Mouse (Mus musculus) MEL (cell line): ENCODE data around the gene Hist1h2br. TPM values are rescaled to one million over a fixed set of nuclear protein-coding genes. Genes with fewer than 3 reads are reported as not detected.
"Not testable (repeated sequence)": the region's sequence is repeated elsewhere in the genome, so short reads cannot be mapped to it uniquely, and the experiment has no call there.

Experiments
- DNase-seq: peaks from one replicate; pipeline ENCODE4 v3.0.0; 2011; ENCODE audit warnings: low read depth, low spot score
- H3K27ac ChIP-seq: 2 replicates; pipeline ENCODE4 v1.5.1; 2012; ENCODE audit warnings: low read depth, mild to moderate bottlenecking, control low read depth, low read length, moderate library complexity; ENCODE audit not compliant: control insufficient read depth
- H3K27me3 ChIP-seq, 2 experiments: fragments of 150-350 bp in 1 of 2; sonication (generic) in 1 of 2; 2 replicates each; pipeline ENCODE4 v1.6.1; 2012; ENCODE audit warnings: low read length in 2 of 2, mild to moderate bottlenecking in 2 of 2, improper control_type of control experiment in 1 of 2, moderate library complexity in 1 of 2; ENCODE audit not compliant: insufficient read depth in 2 of 2, control insufficient read depth in 1 of 2
- H3K36me3 ChIP-seq, 2 experiments: 2 replicates each; pipeline ENCODE4 v1.6.1; 2012 to 2014; ENCODE audit warnings: low read length in 2 of 2, improper control_type of control experiment in 1 of 2, inconsistent platforms in 1 of 2, mild to moderate bottlenecking in 1 of 2; ENCODE audit not compliant: insufficient read depth in 2 of 2, control insufficient read depth in 1 of 2
- H3K4me1 ChIP-seq, 2 experiments: fragments of 150-350 bp in 1 of 2; sonication (generic) in 1 of 2; 2 replicates each; pipeline ENCODE4 v1.6.1; 2012; ENCODE audit warnings: low read length in 2 of 2, improper control_type of control experiment in 1 of 2, mild to moderate bottlenecking in 1 of 2; ENCODE audit not compliant: insufficient read depth in 2 of 2, control insufficient read depth in 1 of 2
- H3K4me3 ChIP-seq, 2 experiments: fragments of 150-350 bp in 1 of 2; sonication (generic) in 1 of 2; 2 replicates each; pipeline ENCODE4 v1.5.1; 2012; ENCODE audit warnings: low read depth in 2 of 2, low read length in 2 of 2, mild to moderate bottlenecking in 2 of 2, moderate library complexity in 2 of 2, control low read depth in 1 of 2, improper control_type of control experiment in 1 of 2; ENCODE audit not compliant: control insufficient read depth in 1 of 2, insufficient read depth in 1 of 2
- H3K79me2 ChIP-seq: 2 replicates; pipeline ENCODE4 v1.6.1; 2012; ENCODE audit warnings: mild to moderate bottlenecking, low read length, moderate library complexity; ENCODE audit not compliant: control insufficient read depth, poor library complexity, insufficient read depth
- H3K9ac ChIP-seq: 2 replicates; pipeline ENCODE4 v1.6.1; 2012; ENCODE audit warnings: low read depth, mild to moderate bottlenecking, control low read depth, low read length, moderate library complexity; ENCODE audit not compliant: control insufficient read depth, poor library complexity, severe bottlenecking
- H3K9me3 ChIP-seq: fragments of 150-350 bp; sonication (generic); replicated peaks from 2 replicates; pipeline ENCODE4 v1.6.1; 2012; ENCODE audit warnings: mild to moderate bottlenecking, low read length, improper control_type of control experiment, moderate library complexity; ENCODE audit not compliant: insufficient read depth
- NELFE ChIP-seq: IDR thresholded peaks from 2 replicates; pipeline ENCODE4 v1.6.1; 2011; ENCODE audit warnings: low read depth, low read length, improper control_type of control experiment
- POLR2A ChIP-seq, 2 experiments: IDR thresholded peaks; 2 replicates each; pipeline ENCODE4 v1.6.1; 2011 to 2012; ENCODE audit warnings: low read length in 2 of 2, mild to moderate bottlenecking in 2 of 2, control low read depth in 1 of 2, improper control_type of control experiment in 1 of 2, low read depth in 1 of 2, moderate library complexity in 1 of 2; ENCODE audit not compliant: control insufficient read depth in 1 of 2, insufficient read depth in 1 of 2, poor library complexity in 1 of 2
- ZMIZ1 ChIP-seq: IDR thresholded peaks from 2 replicates; pipeline ENCODE4 v1.6.1; 2012; ENCODE audit warnings: low read depth, mild to moderate bottlenecking, inconsistent platforms, low read length, improper control_type of control experiment, moderate library complexity
- polyA plus RNA-seq, 2 experiments: library from polyadenylated mRNA; stranded (reverse) in 1 of 2; unstranded in 1 of 2; fragments of >175 nt in 1 of 2; fragments of >200 nt in 1 of 2; gene quantifications; 2 replicates each; pipeline versions ENCODE4 v1.2.1 to v1.2.4; 2012; ENCODE audit warnings: low replicate concordance in 2 of 2, low read depth in 1 of 2; ENCODE audit not compliant: insufficient read length in 2 of 2, insufficient read depth in 1 of 2, missing spikeins in 1 of 2
- total RNA-seq: library from RNA; depleted of rRNA; stranded (reverse); fragments of 300-350 nt; gene quantifications from 2 replicates; pipeline ENCODE4 v1.2.3, GENCODE M21; 2012

Hist1h2br gene
- total and polyA plus RNA-seq, 3 experiments = 6.0 to 2,013 TPM; not detected in 1

GRCm38 (mm10) chr13:21811074-21811473 lies 22.5 kb upstream of the Hist1h2br start:
- not testable (repeated sequence) for DNase-seq, H3K36me3 ChIP-seq, H3K27ac ChIP-seq, H3K79me2 ChIP-seq, H3K9me3 ChIP-seq, H3K9ac ChIP-seq, H3K27me3 ChIP-seq, H3K4me3 ChIP-seq, H3K4me1 ChIP-seq

- not testable (repeated sequence) for H3K27me3 ChIP-seq, H3K4me3 ChIP-seq, H3K36me3 ChIP-seq, DNase-seq, H3K4me1 ChIP-seq, H3K9me3 ChIP-seq, H3K79me2 ChIP-seq
- Histone ChIP-seq H3K9ac (0 out of 2 replicates have a peak within 1 kb of the TSS, but pooled peaks have one; percentile 29), H3K27ac (peak within 1 kb of the TSS; percentile 69)
Measured at GRCm38 (mm10) chr13:21811539-21811938, 22.0 kb upstream of the Hist1h2br start, which contains the start of gene Hist1h4m. Gene Hist1h4m, plus strand, starts transcription at chr13:21811746.

GRCm38 (mm10) chr13:21812092-21812491 lies 21.5 kb upstream of the Hist1h2br start:
- not testable (repeated sequence) for H3K4me3 ChIP-seq, H3K79me2 ChIP-seq
- peak overlapping the region; percentile 69 for H3K27ac ChIP-seq
- TF ChIP-seq NELFE (peak; percentile 39; the same call in 1 of the 2 replicates), ZMIZ1 (peak; percentile 69; the same call in 1 of the 2 replicates), POLR2A (IDR thresholded peaks at IDR 0.05; ENCODE audit: control insufficient read depth in 1 of 2, insufficient read depth in 1 of 2, low read depth in 1 of 2, low read length in 2 of 2, poor library complexity in 1 of 2) (peak; percentile 46 to 59; a peak in 2 of 4 replicates)
- TF ChIP-seq, all 39 proteins: peak for 3; not testable (repeated sequence) for 36
- H3K36me3 ChIP-seq, DNase-seq, H3K9me3 ChIP-seq, H3K4me1 ChIP-seq, H3K27me3 ChIP-seq: not testable (repeated sequence)
- 0 out of 2 replicates have a peak overlapping the region, but pooled peaks have one; percentile 29 for H3K9ac ChIP-seq

GRCm38 (mm10) chr13:21820082-21820890 lies 13.3 kb upstream of the Hist1h2br start:
- H3K27me3 ChIP-seq, H3K4me3 ChIP-seq, H3K36me3 ChIP-seq, DNase-seq, H3K9ac ChIP-seq, H3K79me2 ChIP-seq, H3K9me3 ChIP-seq, H3K27ac ChIP-seq, H3K4me1 ChIP-seq: not testable (repeated sequence)
